Mouse (Mus musculus) stomach, postnatal 0 days (tissue): ENCODE results near the gene Vav3. TPM values are rescaled to one million over a fixed set of nuclear protein-coding genes. Genes with fewer than 3 reads are reported as not detected.

ENCODE experiments used
- ATAC-seq: fragments of 200-750 bp; cut with Nextera tagmentation; 2 replicates; pipeline ENCODE4 v1.8.0; 2017; ENCODE audit not compliant: low FRiP score, low TSS enrichment
- DNase-seq: peaks from one replicate; pipeline ENCODE4 v3.0.0-alpha.2; 2016; ENCODE audit warnings: low spot score
- H3K27ac ChIP-seq: fragments of 300-500 bp; sonication (generic); replicated peaks from 2 replicates; pipeline ENCODE4 v1.5.1; 2014; ENCODE audit warnings: mild to moderate bottlenecking, control low read depth
- H3K27me3 ChIP-seq: fragments of 300-500 bp; sonication (generic); 2 replicates; pipeline ENCODE4 v1.6.1; 2014; ENCODE audit warnings: low read length; ENCODE audit not compliant: control insufficient read depth, insufficient read depth
- H3K36me3 ChIP-seq: fragments of 300-500 bp; sonication (generic); 2 replicates; pipeline ENCODE4 v1.6.1; 2014; ENCODE audit warnings: low read length, mixed read lengths; ENCODE audit not compliant: control insufficient read depth, insufficient read depth
- H3K4me1 ChIP-seq: fragments of 300-500 bp; sonication (generic); replicated peaks from 2 replicates; pipeline ENCODE4 v1.6.1; 2014; ENCODE audit warnings: antibody characterized with exemption; ENCODE audit not compliant: control insufficient read depth, insufficient read depth
- H3K4me2 ChIP-seq: fragments of 300-500 bp; sonication (generic); replicated peaks from 2 replicates; pipeline ENCODE4 v1.6.1; 2014; ENCODE audit warnings: low read depth, mild to moderate bottlenecking, control low read depth, moderate library complexity
- H3K4me3 ChIP-seq: fragments of 300-500 bp; sonication (generic); 2 replicates; pipeline ENCODE4 v1.5.1; 2014; ENCODE audit warnings: low read depth, low read length, control low read depth
- H3K9ac ChIP-seq: fragments of 300-500 bp; sonication (generic); 2 replicates; pipeline ENCODE4 v1.6.1; 2014; ENCODE audit warnings: mild to moderate bottlenecking, low read length, control low read depth, mixed read lengths
- H3K9me3 ChIP-seq: fragments of 300-500 bp; sonication (generic); 2 replicates; pipeline ENCODE4 v1.6.1; 2016; ENCODE audit warnings: low read length; ENCODE audit not compliant: control insufficient read depth
- CTCF ChIP-seq: IDR thresholded peaks from 2 replicates; pipeline ENCODE4 v1.5.1; 2016; ENCODE audit warnings: antibody characterized with exemption, low read depth, mild to moderate bottlenecking, moderate library complexity
- EP300 ChIP-seq: optimal IDR thresholded peaks from 2 replicates; pipeline ENCODE3; 2016; ENCODE audit warnings: antibody characterized with exemption
- WGBS: fragments of 180-500 bp; shearing (Covaris S2); extraction: QIAGEN DNeasy Blood & Tissue Kit; methylation state at CpG from one replicate; pipeline ENCODE4 v1.1.7; 2014; 5-methylcytosine and 5-hydroxymethylcytosine counted together
- polyA plus RNA-seq: library from polyadenylated mRNA; unstranded; fragments of >200 nt; fragmentation: Nextera tagmentation; extraction: Ambion mirVana; gene quantifications from 2 replicates; pipeline ENCODE4 v1.2.1, GENCODE M21; 2015

Vav3 gene
- polyA plus RNA-seq, 1 experiment from 2014 or later, result 20.2 TPM

- Histone ChIP-seq H3K9me3 (no peaks in the 10 kb centered on the region), H3K4me3 (no peak overlapping the region), H3K27me3 (no peaks in the 10 kb centered on the region), H3K36me3 (no peaks in the 10 kb centered on the region), H3K4me1 (no peaks in the 10 kb centered on the region), H3K4me2 (no peak overlapping the region), H3K27ac (no peak overlapping the region), H3K9ac (no peak overlapping the region)
- 59% methylated on average over 2 of the region's 2 CpGs for WGBS
- DNase-seq (no peak), ATAC-seq (no peak)
- TF ChIP-seq EP300, result no peak
- no peak for TF ChIP-seq CTCF
Measured at GRCm38 (mm10) chr3:109451966-109452365, 111.5 kb downstream of the Vav3 start.

- Histone ChIP-seq H3K4me2 (no peak overlapping the region), H3K27me3 (no peaks in the 10 kb centered on the region), H3K9me3 (no peaks in the 10 kb centered on the region), H3K4me1 (no peaks in the 10 kb centered on the region), H3K4me3 (no peak overlapping the region), H3K27ac (no peak overlapping the region), H3K36me3 (no peaks in the 10 kb centered on the region), H3K9ac (no peak overlapping the region)
- TF ChIP-seq EP300, result no peak
- TF ChIP-seq CTCF, result no peak
- DNase-seq (no peak), ATAC-seq (no peak)
- 29% methylated on average over 1 of the region's 1 CpGs for WGBS
Measured at GRCm38 (mm10) chr3:109454633-109455032, 114.2 kb downstream of the Vav3 start.

- H3K9ac ChIP-seq, result no peak overlapping the region
- no peaks in the 10 kb centered on the region for H3K36me3 ChIP-seq
- no peaks in the 10 kb centered on the region for H3K9me3 ChIP-seq
- no peak overlapping the region for H3K4me2 ChIP-seq
- H3K4me1 ChIP-seq, result no peaks in the 10 kb centered on the region
- 70% methylated on average over 1 of the region's 1 CpGs for WGBS
- DNase-seq (no peak), ATAC-seq (no peak)
- no peaks in the 10 kb centered on the region for H3K27me3 ChIP-seq
- H3K27ac ChIP-seq, result no peak overlapping the region
- TF ChIP-seq CTCF (no peak), EP300 (no peak)
- no peak overlapping the region for H3K4me3 ChIP-seq
Measured at GRCm38 (mm10) chr3:109456340-109456739, 115.9 kb downstream of the Vav3 start.

GRCm38 (mm10) chr3:109463684-109464083, 123.2 kb downstream of the Vav3 start:
- Histone ChIP-seq H3K4me3 (no peak overlapping the region), H3K9me3 (no peaks in the 10 kb centered on the region), H3K36me3 (no peaks in the 10 kb centered on the region), H3K27me3 (no peaks in the 10 kb centered on the region), H3K4me1 (no peaks in the 10 kb centered on the region), H3K27ac (no peak overlapping the region), H3K4me2 (no peak overlapping the region), H3K9ac (no peak overlapping the region)
- DNase-seq (no peak), ATAC-seq (no peak)
- WGBS, result 75% methylated on average over 6 of the region's 6 CpGs
- no peak for TF ChIP-seq EP300
- TF ChIP-seq CTCF, result no peak

GRCm38 (mm10) chr3:109464600-109464999, 124.1 kb downstream of the Vav3 start:
- Histone ChIP-seq H3K27ac (no peak overlapping the region), H3K4me2 (no peak overlapping the region), H3K9ac (no peak overlapping the region), H3K36me3 (no peaks in the 10 kb centered on the region), H3K4me3 (no peak overlapping the region), H3K4me1 (no peaks in the 10 kb centered on the region), H3K27me3 (no peaks in the 10 kb centered on the region), H3K9me3 (no peaks in the 10 kb centered on the region)
- TF ChIP-seq CTCF (no peak), EP300 (no peak)
- DNase-seq (no peak), ATAC-seq (no peak)
- 67% methylated on average over 8 of the region's 8 CpGs for WGBS

GRCm38 (mm10) chr3:109466541-109466940, 126.1 kb downstream of the Vav3 start:
- H3K36me3 ChIP-seq, result no peaks in the 10 kb centered on the region
- no peak overlapping the region for H3K4me3 ChIP-seq
- H3K27me3 ChIP-seq, result no peaks in the 10 kb centered on the region
- no peak for DNase-seq
- TF ChIP-seq CTCF, result no peak
- TF ChIP-seq EP300, result no peak
- H3K4me2 ChIP-seq, result no peak overlapping the region
- H3K9ac ChIP-seq, result no peak overlapping the region
- no peak for ATAC-seq
- no peak overlapping the region for H3K27ac ChIP-seq
- H3K9me3 ChIP-seq, result no peaks in the 10 kb centered on the region
- no peaks in the 10 kb centered on the region for H3K4me1 ChIP-seq
